Mouse (Mus musculus) limb, embryonic 14.5 days (tissue): ENCODE data around the gene Map4k3. TPM values are rescaled to one million over a fixed set of nuclear protein-coding genes. Genes with fewer than 3 reads are reported as not detected.
"Not testable (repeated sequence)": the region's sequence is repeated elsewhere in the genome, so short reads cannot be mapped to it uniquely, and the experiment has no call there.

Source experiments
- ATAC-seq: fragments of 200-750 bp; cut with Nextera tagmentation; 2 replicates; pipeline ENCODE4 v1.8.0; 2017; ENCODE audit warnings: low read depth, moderate number of reproducible peaks, moderate TSS enrichment; ENCODE audit not compliant: low FRiP score
- DNase-seq: peaks from one replicate; pipeline ENCODE4 v3.0.0-alpha.2; 2015; ENCODE audit warnings: low spot score
- H3K27ac ChIP-seq: fragments of 300-500 bp; sonication (generic); replicated peaks from 2 replicates; pipeline ENCODE4 v1.5.1; 2014; ENCODE audit warnings: low read depth, mild to moderate bottlenecking, low read length, moderate library complexity, mixed read lengths
- H3K27me3 ChIP-seq: fragments of 300-500 bp; sonication (generic); 2 replicates; pipeline ENCODE4 v1.6.1; 2014; ENCODE audit warnings: low read length, mixed read lengths; ENCODE audit not compliant: control insufficient read depth, insufficient read depth
- H3K36me3 ChIP-seq: fragments of 300-500 bp; sonication (generic); 2 replicates; pipeline ENCODE4 v1.6.1; 2014; ENCODE audit warnings: mild to moderate bottlenecking, low read length, moderate library complexity, mixed read lengths; ENCODE audit not compliant: control insufficient read depth, insufficient read depth
- H3K4me1 ChIP-seq: fragments of 300-500 bp; sonication (generic); 2 replicates; pipeline ENCODE4 v1.6.1; 2014; ENCODE audit warnings: antibody characterized with exemption, low read length, mixed read lengths; ENCODE audit not compliant: control insufficient read depth, insufficient read depth
- H3K4me2 ChIP-seq: fragments of 300-500 bp; sonication (generic); replicated peaks from 2 replicates; pipeline ENCODE4 v1.6.1; 2014; ENCODE audit warnings: low read depth, mild to moderate bottlenecking, low read length, moderate library complexity; ENCODE audit not compliant: severe bottlenecking
- H3K4me3 ChIP-seq: fragments of 300-500 bp; sonication (generic); replicated peaks from 2 replicates; pipeline ENCODE4 v1.5.1; 2014; ENCODE audit warnings: low read length
- H3K9ac ChIP-seq: fragments of 300-500 bp; sonication (generic); 2 replicates; pipeline ENCODE4 v1.6.1; 2014; ENCODE audit warnings: mild to moderate bottlenecking, low read depth, low read length, moderate library complexity; ENCODE audit not compliant: severe bottlenecking
- H3K9me3 ChIP-seq: fragments of 300-500 bp; sonication (generic); 2 replicates; pipeline ENCODE4 v1.6.1; 2016; ENCODE audit warnings: low read length; ENCODE audit not compliant: control insufficient read depth
- POLR2A ChIP-seq: fragments of 200-500 bp; IDR thresholded peaks from 2 replicates; pipeline ENCODE4 v1.8.0; 2012; ENCODE audit warnings: inconsistent platforms, mild to moderate bottlenecking, moderate library complexity, borderline replicate concordance; ENCODE audit not compliant: insufficient read depth, insufficient read length; ENCODE audit errors: extremely low read depth
- WGBS: fragments of 180-500 bp; shearing (Covaris S2); extraction: QIAGEN DNeasy Blood & Tissue Kit; methylation state at CpG from one replicate; pipeline ENCODE4 v1.1.7; 2014; 5-methylcytosine and 5-hydroxymethylcytosine counted together
- polyA plus RNA-seq, 2 experiments: library from polyadenylated mRNA; depleted of rRNA in 1 of 2; stranded (reverse) in 1 of 2; unstranded in 1 of 2; fragments of >200 nt; fragmentation: Nextera tagmentation in 1 of 2; extraction: Ambion mirVana in 1 of 2; gene quantifications; 2 replicates each; pipeline versions ENCODE4 v1.2.1 to v1.2.3; 2012 to 2014

Gene Map4k3
- polyA plus RNA-seq, 2 experiments = 42.6 to 50.2 TPM

GRCm38 (mm10) chr17:80568842-80569601 lies 159.3 kb downstream of the Map4k3 start:
- Histone ChIP-seq H3K4me2 (no peak overlapping the region), H3K4me1 (no peaks in the 10 kb centered on the region), H3K27ac (no peak overlapping the region), H3K36me3 (no peaks in the 10 kb centered on the region), H3K27me3 (no peaks in the 10 kb centered on the region), H3K4me3 (no peak overlapping the region), H3K9me3 (0 out of 2 replicates have a peak, but pooled peaks cover 6% of the 10 kb centered on the region), H3K9ac (no peak overlapping the region)
- ATAC-seq (no peak), DNase-seq (no peak)
- 90% methylated on average over 6 of the region's 6 CpGs for WGBS
- no peak for TF ChIP-seq POLR2A

DNA sequence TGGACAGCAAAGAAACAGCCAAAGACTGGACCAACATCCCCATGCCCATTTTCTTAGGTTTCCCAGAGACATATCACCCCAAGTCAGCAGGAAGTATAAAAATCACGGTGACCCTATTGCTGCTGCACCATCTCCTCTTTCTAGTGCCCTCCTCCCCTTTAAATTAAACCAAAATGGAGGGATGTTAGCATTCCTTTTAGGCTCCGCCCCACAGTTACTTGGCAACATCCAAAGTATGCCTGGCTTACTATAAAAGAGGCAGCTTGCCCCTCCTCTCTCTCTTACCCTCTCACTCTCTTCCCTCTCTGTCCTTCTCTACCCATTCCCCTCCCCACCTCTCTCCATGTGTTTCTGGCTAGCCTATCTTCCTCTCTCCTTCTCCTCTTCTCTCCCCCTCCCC lies 159.8 kb downstream of the Map4k3 start:
- H3K4me1 ChIP-seq = no peaks in the 10 kb centered on the region
- TF ChIP-seq POLR2A = no peak
- no peak overlapping the region for H3K27ac ChIP-seq
- WGBS = 91% methylated on average over 2 of the region's 2 CpGs
- no peak overlapping the region for H3K9ac ChIP-seq
- H3K4me2 ChIP-seq = no peak overlapping the region
- H3K4me3 ChIP-seq = no peak overlapping the region
- ATAC-seq = no peak
- 0 out of 2 replicates have a peak, but pooled peaks cover 6% of the 10 kb centered on the region for H3K9me3 ChIP-seq
- DNase-seq = no peak
- no peaks in the 10 kb centered on the region for H3K27me3 ChIP-seq
- no peaks in the 10 kb centered on the region for H3K36me3 ChIP-seq

DNA sequence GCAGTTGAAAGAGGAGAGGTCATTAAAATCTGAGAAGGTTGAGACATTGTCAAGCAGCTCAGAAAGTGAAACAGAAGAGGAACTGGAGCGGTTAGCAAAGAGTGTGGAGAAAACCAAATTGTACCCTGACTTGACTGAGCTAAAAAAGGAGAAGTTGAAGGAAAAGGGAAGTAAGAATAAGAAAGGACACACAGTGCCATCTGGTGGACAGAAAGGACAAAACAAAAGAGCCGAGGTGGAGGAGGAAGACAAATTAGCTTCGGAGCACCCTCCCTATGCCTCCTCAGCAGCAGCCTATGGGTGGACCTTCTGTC lies 163.7 kb downstream of the Map4k3 start:
- 70% methylated on average over 3 of the region's 3 CpGs for WGBS
- no peak for DNase-seq

GRCm38 (mm10) chr17:80563762-80564610 lies 164.3 kb downstream of the Map4k3 start:
- ATAC-seq, H3K9ac ChIP-seq, H3K36me3 ChIP-seq, DNase-seq, H3K4me2 ChIP-seq, H3K4me3 ChIP-seq, H3K27ac ChIP-seq, H3K27me3 ChIP-seq, H3K9me3 ChIP-seq, H3K4me1 ChIP-seq: not testable (repeated sequence)
- 95% methylated on average over 27 of the region's 27 CpGs for WGBS

More for the DNA sequence above, 163.7 kb downstream of the Map4k3 start:
- Histone ChIP-seq H3K4me2 (no peak overlapping the region), H3K27ac (no peak overlapping the region), H3K9me3 (0 out of 2 replicates have a peak, but pooled peaks cover 6% of the 10 kb centered on the region), H3K4me1 (no peaks in the 10 kb centered on the region), H3K4me3 (no peak overlapping the region), H3K36me3 (no peaks in the 10 kb centered on the region), H3K27me3 (no peaks in the 10 kb centered on the region), H3K9ac (no peak overlapping the region)
- ATAC-seq = no peak
- TF ChIP-seq POLR2A = no peak

DNA sequence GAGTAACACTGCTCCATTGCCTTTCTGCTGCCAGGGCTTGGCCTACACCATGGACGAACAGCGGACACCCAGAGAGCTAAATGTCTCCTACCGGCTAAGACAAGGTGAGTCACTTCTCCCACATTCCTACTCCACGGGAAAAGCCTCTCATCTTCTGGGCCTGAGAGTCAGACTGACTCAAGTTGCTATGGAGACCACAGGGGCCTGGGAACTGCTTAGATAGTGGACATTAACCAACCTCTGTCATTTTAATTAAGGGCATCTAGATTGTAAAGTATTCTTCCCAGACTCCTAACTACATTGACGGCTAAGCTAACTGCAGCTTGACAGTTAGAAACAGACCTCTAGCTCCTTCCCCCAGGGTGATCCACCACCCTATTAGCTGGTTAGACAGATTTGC lies 165.5 kb downstream of the Map4k3 start:
- DNase-seq = no peak

More for the DNA sequence above, 165.5 kb downstream of the Map4k3 start:
- Histone ChIP-seq H3K4me2 (no peak overlapping the region), H3K27me3 (no peaks in the 10 kb centered on the region), H3K9me3 (0 out of 2 replicates have a peak, but pooled peaks cover 5% of the 10 kb centered on the region), H3K9ac (no peak overlapping the region), H3K4me3 (no peak overlapping the region), H3K4me1 (no peaks in the 10 kb centered on the region), H3K36me3 (no peaks in the 10 kb centered on the region), H3K27ac (no peak overlapping the region)
- TF ChIP-seq POLR2A = no peak
- no peak for ATAC-seq
- WGBS = 77% methylated on average over 5 of the region's 5 CpGs
